Mouse (Mus musculus): ENCODE measurements around the gene Plg. TPM values are rescaled to one million over a fixed set of nuclear protein-coding genes. Genes with fewer than 3 reads are reported as not detected.
A peak's percentile ranks its signal among the peaks of the same experiment; 100 is the strongest.

Plg gene
- total and polyA plus RNA-seq, 3 experiments: not detected

- peak overlapping the region; percentile 47 for H3K9ac ChIP-seq (ENCODE audit: insufficient read depth, low read depth)
- peak; percentile 67 for DNase-seq (ENCODE audit: extremely low read depth)
These were observed 7.0 kb upstream of the Plg start for GRCm38 (mm10) chr17:12371310-12371925.

GRCm38 (mm10) chr17:12372021-12372420, 6.4 kb upstream of the Plg start:
- H3K27me3 ChIP-seq (replicated peaks): peaks cover 1% of the 10 kb centered on the region
- H3K9me3 ChIP-seq (replicated peaks; ENCODE audit: low read length): no peaks in the 10 kb centered on the region
- in situ Hi-C loops (cut with MboI; ENCODE audit: low pct_ligation_motif_present, low pct_unique_long_range_greater_than_20kb, low sequenced_read_pairs): no loop called here
- dilution Hi-C loops (cut with MboI; ENCODE audit: extremely low pct_ligation_motif_present, extremely low pct_unique_long_range_greater_than_20kb, low sequenced_read_pairs): no loop called here
- TF ChIP-seq ZNF384 (IDR thresholded peaks at IDR 0.05; ENCODE audit: low read depth, low read length) (peak; percentile 58), ZC3H11A (IDR thresholded peaks at IDR 0.05; ENCODE audit: low read depth, low read length) (peak; percentile 27), POLR2AphosphoS2 (IDR thresholded peaks at IDR 0.05; ENCODE audit: low read depth, low read length) (no peak), SMC3 (IDR thresholded peaks at IDR 0.05; ENCODE audit: low read depth, low read length) (peak; percentile 92), JUND (conservative IDR thresholded peaks at IDR 0.05; ENCODE audit: low read depth, low read length) (0 out of 2 replicates have a peak, but pooled peaks have one; percentile 12), RAD21 (IDR thresholded peaks at IDR 0.05; ENCODE audit: low read depth, low read length) (peak; percentile 66), CTCF (conservative IDR thresholded peaks at IDR 0.05 in 1 of 2, IDR thresholded peaks at IDR 0.05 in 1 of 2; ENCODE audit: low read depth in 2 of 2, low read length in 2 of 2) (peak; percentile 92 to 95), MXI1 (IDR thresholded peaks at IDR 0.05; ENCODE audit: low read depth, low read length) (no peak)
- peaks cover 12 to 21% of the 10 kb centered on the region in 2 experiments for H3K4me1 ChIP-seq (ENCODE audit: control insufficient read depth in 1 of 2, insufficient read depth in 2 of 2)
- DNase-seq (ENCODE audit: extremely low read depth): peak; percentile 83
- H3K36me3 ChIP-seq (replicated peaks in 1 of 2; ENCODE audit: control insufficient read depth in 1 of 2, insufficient read depth in 1 of 2, low read length in 1 of 2): no peaks in the 10 kb centered on the region
- peak overlapping the region; percentile 26 to 50 (median 29) for H3K4me3 ChIP-seq (replicated peaks in 1 of 3; ENCODE audit: low read depth in 2 of 3, low read length in 2 of 3, poor library complexity in 1 of 3)
- H3K4me2 ChIP-seq (ENCODE audit: insufficient read depth, low read depth, poor library complexity, severe bottlenecking): peak overlapping the region; percentile 100
- H3K79me2 ChIP-seq (replicated peaks; ENCODE audit: control insufficient read depth, extremely low read depth, insufficient read depth, poor library complexity, severe bottlenecking): no peaks in the 10 kb centered on the region
- H3K9ac ChIP-seq (ENCODE audit: insufficient read depth, low read depth): peak overlapping the region; percentile 47; the same call in 1 of the 2 replicates
- no peak overlapping the region for H3K27ac ChIP-seq (ENCODE audit: insufficient read depth, low read depth)

More at GRCm38 (mm10) chr17:12371310-12371925, 7.0 kb upstream of the Plg start:
- no peak overlapping the region for H3K27ac ChIP-seq (ENCODE audit: insufficient read depth, low read depth)
- in situ Hi-C loops (cut with MboI; ENCODE audit: low pct_ligation_motif_present, low pct_unique_long_range_greater_than_20kb, low sequenced_read_pairs): no loop called here
- peaks cover 1% of the 10 kb centered on the region for H3K27me3 ChIP-seq (replicated peaks)
- TF ChIP-seq PAX5 (IDR thresholded peaks at IDR 0.05; ENCODE audit: low read length) (no peak), EP300 (IDR thresholded peaks at IDR 0.05; ENCODE audit: low read length) (peak; percentile 75), ZKSCAN1 (IDR thresholded peaks at IDR 0.05; ENCODE audit: borderline replicate concordance, low read depth, low read length) (peak; percentile 41; the same call in 1 of the 2 replicates), SIN3A (IDR thresholded peaks at IDR 0.05; ENCODE audit: low read length) (peak; percentile 59), ZMIZ1 (IDR thresholded peaks at IDR 0.05; ENCODE audit: low read depth, low read length) (no peak), ZNF384 (IDR thresholded peaks at IDR 0.05; ENCODE audit: low read depth, low read length) (peak; percentile 100), ZC3H11A (IDR thresholded peaks at IDR 0.05; ENCODE audit: low read depth, low read length) (no peak), POLR2A (IDR thresholded peaks at IDR 0.05; ENCODE audit: low read depth, low read length) (no peak), HCFC1 (IDR thresholded peaks at IDR 0.05; ENCODE audit: low read depth, low read length) (peak; percentile 55), MXI1 (IDR thresholded peaks at IDR 0.05; ENCODE audit: low read depth, low read length) (no peak; the same call in 1 of the 2 replicates), NELFE (IDR thresholded peaks at IDR 0.05; ENCODE audit: low read depth, low read length) (no peak), USF2 (conservative IDR thresholded peaks at IDR 0.05; ENCODE audit: low read depth, low read length) (no peak), GABPA (IDR thresholded peaks at IDR 0.05; ENCODE audit: insufficient replicate concordance, low read depth, low read length) (no peak), MEF2A (IDR thresholded peaks at IDR 0.05; ENCODE audit: borderline replicate concordance, low read depth, low read length) (0 out of 2 replicates have a peak, but pooled peaks have one; percentile 28), CHD2 (IDR thresholded peaks at IDR 0.05; ENCODE audit: low read length) (0 out of 2 replicates have a peak, but pooled peaks have one; percentile 40), RCOR1 (conservative IDR thresholded peaks at IDR 0.05; ENCODE audit: low read depth, low read length) (0 out of 2 replicates have a peak, but pooled peaks have one; percentile 20), KAT2A (IDR thresholded peaks at IDR 0.05; ENCODE audit: insufficient replicate concordance, low read length) (no peak), MAFK (IDR thresholded peaks at IDR 0.05; ENCODE audit: insufficient replicate concordance, low read length) (peak; percentile 52; the same call in 1 of the 2 replicates), CHD1 (IDR thresholded peaks at IDR 0.05; ENCODE audit: low read depth, low read length) (no peak), MAX (IDR thresholded peaks at IDR 0.05; ENCODE audit: low read length) (no peak), TCF12 (IDR thresholded peaks at IDR 0.05; ENCODE audit: low read depth, low read length) (no peak), E2F4 (IDR thresholded peaks at IDR 0.05; ENCODE audit: insufficient replicate concordance, low read depth, low read length) (no peak), RAD21 (IDR thresholded peaks at IDR 0.05; ENCODE audit: low read depth, low read length) (peak; percentile 56), MYC (IDR thresholded peaks at IDR 0.05; ENCODE audit: low read depth, low read length) (0 out of 2 replicates have a peak, but pooled peaks have one; percentile 29), ELF1 (IDR thresholded peaks at IDR 0.05; ENCODE audit: low read depth, low read length) (0 out of 2 replicates have a peak, but pooled peaks have one; percentile 25), POLR2AphosphoS2 (IDR thresholded peaks at IDR 0.05; ENCODE audit: low read depth, low read length) (no peak), IRF4 (IDR thresholded peaks at IDR 0.05; ENCODE audit: low read depth, low read length) (peak; percentile 67; the same call in 1 of the 2 replicates), UBTF (IDR thresholded peaks at IDR 0.05; ENCODE audit: low read depth, low read length) (peak; percentile 77; the same call in 1 of the 2 replicates), CTCF (conservative IDR thresholded peaks at IDR 0.05 in 1 of 2, IDR thresholded peaks at IDR 0.05 in 1 of 2; ENCODE audit: low read depth in 2 of 2, low read length in 2 of 2) (peak; percentile 24 to 84; a peak in 3 of 4 replicates), JUND (conservative IDR thresholded peaks at IDR 0.05; ENCODE audit: low read depth, low read length) (no peak; the same call in 1 of the 2 replicates), BHLHE40 (IDR thresholded peaks at IDR 0.05; ENCODE audit: low read depth, low read length) (0 out of 2 replicates have a peak, but pooled peaks have one; percentile 28), USF1 (IDR thresholded peaks at IDR 0.05; ENCODE audit: low read depth, low read length) (no peak), SMC3 (IDR thresholded peaks at IDR 0.05; ENCODE audit: low read depth, low read length) (peak; percentile 69), TBP (conservative IDR thresholded peaks at IDR 0.05; ENCODE audit: low read depth, low read length) (no peak), JUN (IDR thresholded peaks at IDR 0.05; ENCODE audit: insufficient read depth, low read depth, low read length) (peak; percentile 30; the same call in 1 of the 2 replicates), NRF1 (IDR thresholded peaks at IDR 0.05; ENCODE audit: low read depth, low read length) (no peak), MAZ (IDR thresholded peaks at IDR 0.05; ENCODE audit: low read depth, low read length) (no peak), ETS1 (conservative IDR thresholded peaks at IDR 0.05; ENCODE audit: low read depth, low read length) (peak; percentile 80)
- peak overlapping the region; percentile 26 to 50 (median 29) for H3K4me3 ChIP-seq (replicated peaks in 1 of 3; ENCODE audit: low read depth in 2 of 3, low read length in 2 of 3, poor library complexity in 1 of 3)
- peaks cover 12 to 23% of the 10 kb centered on the region in 2 experiments for H3K4me1 ChIP-seq (ENCODE audit: control insufficient read depth in 1 of 2, insufficient read depth in 2 of 2)
- no peaks in the 10 kb centered on the region for H3K9me3 ChIP-seq (replicated peaks; ENCODE audit: low read length)
- dilution Hi-C loops (cut with MboI; ENCODE audit: extremely low pct_ligation_motif_present, extremely low pct_unique_long_range_greater_than_20kb, low sequenced_read_pairs): no loop called here
- H3K4me2 ChIP-seq (ENCODE audit: insufficient read depth, low read depth, poor library complexity, severe bottlenecking): peak overlapping the region; percentile 100
- H3K36me3 ChIP-seq (replicated peaks in 1 of 2; ENCODE audit: control insufficient read depth in 1 of 2, insufficient read depth in 1 of 2, low read length in 1 of 2): no peaks in the 10 kb centered on the region
- no peaks in the 10 kb centered on the region for H3K79me2 ChIP-seq (replicated peaks; ENCODE audit: control insufficient read depth, extremely low read depth, insufficient read depth, poor library complexity, severe bottlenecking)
